Mouse (Mus musculus) cortical plate, adult 2 months (tissue): ENCODE data around the gene Rcor3. TPM values are rescaled to one million over a fixed set of nuclear protein-coding genes. Genes with fewer than 3 reads are reported as not detected.

Experiments
- H3K27ac ChIP-seq: fragments of 200-500 bp; 2 replicates; pipeline ENCODE4 v1.5.1; 2012; ENCODE audit warnings: low read length, control low read depth, inconsistent platforms; ENCODE audit not compliant: insufficient read depth
- H3K4me1 ChIP-seq: fragments of 200-500 bp; 2 replicates; pipeline ENCODE4 v1.6.1; 2011; ENCODE audit warnings: low read length; ENCODE audit not compliant: control insufficient read depth, insufficient read depth
- H3K4me3 ChIP-seq: fragments of 200-500 bp; 2 replicates; pipeline ENCODE4 v1.5.1; 2011; ENCODE audit warnings: mild to moderate bottlenecking, low read length, control low read depth; ENCODE audit not compliant: insufficient read depth
- CTCF ChIP-seq: fragments of 200-500 bp; IDR thresholded peaks from 2 replicates; pipeline ENCODE4 v1.5.1; 2011; ENCODE audit warnings: mild to moderate bottlenecking, control low read depth, low read length; ENCODE audit not compliant: insufficient read depth; ENCODE audit errors: extremely low read depth
- POLR2A ChIP-seq: fragments of 200-500 bp; IDR thresholded peaks from 2 replicates; pipeline ENCODE4 v1.6.1; 2011; ENCODE audit warnings: mild to moderate bottlenecking, low read length, control low read depth; ENCODE audit not compliant: insufficient read depth; ENCODE audit errors: extremely low read depth
- polyA plus RNA-seq: library from polyadenylated mRNA; depleted of rRNA; stranded (reverse); fragments of >200 nt; gene quantifications from 2 replicates; pipeline ENCODE4 v1.2.3, GENCODE M21; 2012

Gene Rcor3
- polyA plus RNA-seq, 1 experiment: 30.0 TPM

- Histone ChIP-seq H3K4me3 (no peak overlapping the region), H3K4me1 (no peaks in the 10 kb centered on the region), H3K27ac (no peak overlapping the region)
- TF ChIP-seq POLR2A (no peak), CTCF (no peak)
Observed at GRCm38 (mm10) chr1:192128343-192128742, 9.5 kb downstream of the Rcor3 start.

- Histone ChIP-seq H3K27ac (no peak overlapping the region), H3K4me3 (no peak overlapping the region), H3K4me1 (no peaks in the 10 kb centered on the region)
- TF ChIP-seq POLR2A: no peak
- TF ChIP-seq CTCF: no peak
Observed at GRCm38 (mm10) chr1:192125761-192126160, 12.1 kb downstream of the Rcor3 start.

- no peak for TF ChIP-seq CTCF
- no peak for TF ChIP-seq POLR2A
- Histone ChIP-seq H3K4me3 (no peak overlapping the region), H3K27ac (no peak overlapping the region), H3K4me1 (no peaks in the 10 kb centered on the region)
Observed at GRCm38 (mm10) chr1:192116262-192116661, 21.6 kb downstream of the Rcor3 start.

GRCm38 (mm10) chr1:192115378-192115777 is 22.5 kb downstream of the Rcor3 start:
- TF ChIP-seq CTCF (no peak), POLR2A (no peak)
- H3K27ac ChIP-seq: no peak overlapping the region
- H3K4me3 ChIP-seq: no peak overlapping the region
- H3K4me1 ChIP-seq: no peaks in the 10 kb centered on the region; the same call in 1 of the 2 replicates

- no peak for TF ChIP-seq POLR2A
- TF ChIP-seq CTCF: no peak
- H3K4me1 ChIP-seq: no peaks in the 10 kb centered on the region; the same call in 1 of the 2 replicates
- H3K27ac ChIP-seq: no peak overlapping the region
- H3K4me3 ChIP-seq: no peak overlapping the region
Observed at GRCm38 (mm10) chr1:192109169-192109568, 28.7 kb downstream of the Rcor3 start.

GRCm38 (mm10) chr1:192107352-192107751 is 30.5 kb downstream of the Rcor3 start:
- TF ChIP-seq POLR2A: no peak
- peak; percentile 69 for TF ChIP-seq CTCF
- Histone ChIP-seq H3K4me1 (no peaks in the 10 kb centered on the region; the same call in 1 of the 2 replicates), H3K27ac (no peak overlapping the region), H3K4me3 (no peak overlapping the region)

GRCm38 (mm10) chr1:192105902-192106389 is 31.9 kb downstream of the Rcor3 start:
- no peak for TF ChIP-seq POLR2A
- no peak for TF ChIP-seq CTCF
- no peak overlapping the region for H3K27ac ChIP-seq

GRCm38 (mm10) chr1:192104021-192104420 is 33.8 kb downstream of the Rcor3 start:
- TF ChIP-seq CTCF (no peak), POLR2A (no peak)
- H3K4me3 ChIP-seq: no peak overlapping the region
- H3K27ac ChIP-seq: no peak overlapping the region
- H3K4me1 ChIP-seq: no peaks in the 10 kb centered on the region; the same call in 1 of the 2 replicates

More at GRCm38 (mm10) chr1:192105902-192106389, 31.9 kb downstream of the Rcor3 start:
- H3K4me1 ChIP-seq: no peaks in the 10 kb centered on the region; the same call in 1 of the 2 replicates
- no peak overlapping the region for H3K4me3 ChIP-seq

- no peak overlapping the region for H3K4me3 ChIP-seq
- H3K27ac ChIP-seq: no peak overlapping the region
- TF ChIP-seq POLR2A (no peak), CTCF (no peak)
- H3K4me1 ChIP-seq: no peaks in the 10 kb centered on the region; the same call in 1 of the 2 replicates
Observed at GRCm38 (mm10) chr1:192103176-192103575, 34.7 kb downstream of the Rcor3 start.

GRCm38 (mm10) chr1:192101359-192101758 is 36.5 kb downstream of the Rcor3 start:
- no peak overlapping the region for H3K4me3 ChIP-seq

GRCm38 (mm10) chr1:192100742-192101141 is 37.1 kb downstream of the Rcor3 start:
- no peak overlapping the region for H3K4me3 ChIP-seq
- no peaks in the 10 kb centered on the region; the same call in 1 of the 2 replicates for H3K4me1 ChIP-seq
- no peak for TF ChIP-seq POLR2A
- no peak for TF ChIP-seq CTCF
- no peak overlapping the region for H3K27ac ChIP-seq

More at GRCm38 (mm10) chr1:192101359-192101758, 36.5 kb downstream of the Rcor3 start:
- TF ChIP-seq CTCF: no peak
- TF ChIP-seq POLR2A: no peak
- no peak overlapping the region for H3K27ac ChIP-seq
- H3K4me1 ChIP-seq: no peaks in the 10 kb centered on the region; the same call in 1 of the 2 replicates
